Mouse (Mus musculus): ENCODE results near the gene Gcn1l1. TPM values are rescaled to one million over a fixed set of nuclear protein-coding genes. Genes with fewer than 3 reads are reported as not detected.

Gene Gcn1l1
- total and polyA plus RNA-seq, 3 experiments = 18.2 to 81.9 (median 62.9) TPM

DNA sequence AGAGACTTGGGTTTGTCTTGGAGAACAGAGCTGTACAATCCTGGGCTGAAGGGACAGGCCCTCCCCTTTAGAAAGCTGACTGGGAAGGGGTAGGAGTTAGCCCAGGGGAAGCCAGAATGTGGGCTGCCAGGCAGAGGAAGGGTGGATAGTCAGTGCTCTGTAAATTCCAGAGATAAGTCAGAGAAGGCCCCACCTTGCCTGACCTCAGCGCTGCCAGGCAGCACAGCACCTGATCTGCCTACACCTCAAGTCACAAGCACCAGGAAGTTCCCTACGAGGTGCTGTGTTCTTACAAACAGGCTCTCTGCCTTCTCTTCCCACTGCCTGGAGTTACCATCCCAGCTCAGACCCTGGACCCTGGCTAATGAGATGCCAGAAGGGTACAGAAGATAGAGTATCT is 105.4 kb downstream of the Gcn1l1 start:
- in situ Hi-C loops (cut with MboI; ENCODE audit: low pct_ligation_motif_present, low pct_unique_long_range_greater_than_20kb, low sequenced_read_pairs) = no loop called here
- Histone ChIP-seq H3K79me2 (replicated peaks; ENCODE audit: control insufficient read depth, extremely low read depth, insufficient read depth, poor library complexity, severe bottlenecking) (no peaks in the 10 kb centered on the region), H3K27ac (ENCODE audit: insufficient read depth, low read depth) (no peak overlapping the region), H3K4me3 (replicated peaks in 1 of 3; ENCODE audit: low read depth in 2 of 3, low read length in 2 of 3, poor library complexity in 1 of 3) (no peak overlapping the region), H3K36me3 (replicated peaks in 1 of 2; ENCODE audit: control insufficient read depth in 1 of 2, insufficient read depth in 1 of 2, low read length in 1 of 2) (no peaks in the 10 kb centered on the region), H3K4me2 (ENCODE audit: insufficient read depth, low read depth, poor library complexity, severe bottlenecking) (no peak overlapping the region), H3K4me1 (ENCODE audit: control insufficient read depth in 1 of 2, insufficient read depth in 2 of 2) (no peaks in the 10 kb centered on the region), H3K27me3 (replicated peaks) (peaks cover 6% of the 10 kb centered on the region), H3K9me3 (replicated peaks; ENCODE audit: low read length) (peaks cover 2% of the 10 kb centered on the region), H3K9ac (ENCODE audit: insufficient read depth, low read depth) (no peak overlapping the region)
- TF ChIP-seq RCOR1 (conservative IDR thresholded peaks at IDR 0.05; ENCODE audit: low read depth, low read length) = no peak
- no peak for TF ChIP-seq PAX5 (IDR thresholded peaks at IDR 0.05; ENCODE audit: low read length)
- TF ChIP-seq BHLHE40 (IDR thresholded peaks at IDR 0.05; ENCODE audit: low read depth, low read length) = no peak
- no peak for TF ChIP-seq ZNF384 (IDR thresholded peaks at IDR 0.05; ENCODE audit: low read depth, low read length)
- TF ChIP-seq JUN (IDR thresholded peaks at IDR 0.05; ENCODE audit: insufficient read depth, low read depth, low read length) = no peak
- TF ChIP-seq KAT2A (IDR thresholded peaks at IDR 0.05; ENCODE audit: insufficient replicate concordance, low read length) = no peak
- TF ChIP-seq HCFC1 (IDR thresholded peaks at IDR 0.05; ENCODE audit: low read depth, low read length) = no peak
- TF ChIP-seq TBP (conservative IDR thresholded peaks at IDR 0.05; ENCODE audit: low read depth, low read length) = no peak
- no peak for TF ChIP-seq UBTF (IDR thresholded peaks at IDR 0.05; ENCODE audit: low read depth, low read length)
- TF ChIP-seq TCF12 (IDR thresholded peaks at IDR 0.05; ENCODE audit: low read depth, low read length) = no peak
- no peak for TF ChIP-seq MAZ (IDR thresholded peaks at IDR 0.05; ENCODE audit: low read depth, low read length)
- TF ChIP-seq E2F4 (IDR thresholded peaks at IDR 0.05; ENCODE audit: insufficient replicate concordance, low read depth, low read length) = no peak
- TF ChIP-seq ETS1 (conservative IDR thresholded peaks at IDR 0.05; ENCODE audit: low read depth, low read length) = no peak
- no peak for DNase-seq (ENCODE audit: extremely low read depth)
- dilution Hi-C loops (cut with MboI; ENCODE audit: extremely low pct_ligation_motif_present, extremely low pct_unique_long_range_greater_than_20kb, low sequenced_read_pairs) = no loop called here

DNA sequence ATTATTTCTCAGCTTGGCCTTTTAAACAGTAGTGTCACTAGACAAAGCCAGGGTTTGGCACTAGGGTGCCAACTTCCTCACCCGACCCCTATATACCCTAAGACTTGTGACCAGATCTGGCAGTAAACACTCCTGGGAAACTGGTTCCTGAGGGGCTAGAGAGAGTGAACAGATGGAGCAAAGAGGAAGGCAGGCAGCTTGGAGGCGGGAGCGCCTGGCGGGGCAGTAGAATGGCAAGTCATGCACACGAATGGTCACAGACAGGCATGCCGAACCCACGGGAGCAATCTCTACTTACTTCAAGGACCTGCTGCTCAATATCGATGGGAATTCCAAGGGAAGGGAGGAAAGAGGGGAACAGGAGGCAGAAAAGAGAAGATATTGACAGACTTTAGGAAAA is 106.8 kb downstream of the Gcn1l1 start:
- H3K9ac ChIP-seq (ENCODE audit: insufficient read depth, low read depth) = no peak overlapping the region
- no peaks in the 10 kb centered on the region for H3K9me3 ChIP-seq (replicated peaks; ENCODE audit: low read length)
- no peak for DNase-seq (ENCODE audit: extremely low read depth)
- TF ChIP-seq EP300 (IDR thresholded peaks at IDR 0.05; ENCODE audit: low read length) (no peak), IRF4 (IDR thresholded peaks at IDR 0.05; ENCODE audit: low read depth, low read length) (no peak), TBP (conservative IDR thresholded peaks at IDR 0.05; ENCODE audit: low read depth, low read length) (no peak), POLR2A (IDR thresholded peaks at IDR 0.05; ENCODE audit: low read depth, low read length) (no peak), CHD1 (IDR thresholded peaks at IDR 0.05; ENCODE audit: low read depth, low read length) (no peak), MEF2A (IDR thresholded peaks at IDR 0.05; ENCODE audit: borderline replicate concordance, low read depth, low read length) (no peak), E2F4 (IDR thresholded peaks at IDR 0.05; ENCODE audit: insufficient replicate concordance, low read depth, low read length) (no peak), SMC3 (IDR thresholded peaks at IDR 0.05; ENCODE audit: low read depth, low read length) (no peak), NELFE (IDR thresholded peaks at IDR 0.05; ENCODE audit: low read depth, low read length) (no peak), POLR2AphosphoS2 (IDR thresholded peaks at IDR 0.05; ENCODE audit: low read depth, low read length) (no peak), MAFK (IDR thresholded peaks at IDR 0.05; ENCODE audit: insufficient replicate concordance, low read length) (no peak), ZKSCAN1 (IDR thresholded peaks at IDR 0.05; ENCODE audit: borderline replicate concordance, low read depth, low read length) (no peak), USF1 (IDR thresholded peaks at IDR 0.05; ENCODE audit: low read depth, low read length) (no peak)
- in situ Hi-C loops (cut with MboI; ENCODE audit: low pct_ligation_motif_present, low pct_unique_long_range_greater_than_20kb, low sequenced_read_pairs) (no loop called here), dilution Hi-C loops (cut with MboI; ENCODE audit: extremely low pct_ligation_motif_present, extremely low pct_unique_long_range_greater_than_20kb, low sequenced_read_pairs) (no loop called here)
- no peaks in the 10 kb centered on the region for H3K79me2 ChIP-seq (replicated peaks; ENCODE audit: control insufficient read depth, extremely low read depth, insufficient read depth, poor library complexity, severe bottlenecking)
- no peak overlapping the region for H3K4me3 ChIP-seq (replicated peaks in 1 of 3; ENCODE audit: low read depth in 2 of 3, low read length in 2 of 3, poor library complexity in 1 of 3)
- H3K4me1 ChIP-seq (ENCODE audit: control insufficient read depth in 1 of 2, insufficient read depth in 2 of 2) = no peaks in the 10 kb centered on the region
- no peak overlapping the region for H3K4me2 ChIP-seq (ENCODE audit: insufficient read depth, low read depth, poor library complexity, severe bottlenecking)
- peaks cover 4% of the 10 kb centered on the region for H3K27me3 ChIP-seq (replicated peaks)
- no peak overlapping the region for H3K27ac ChIP-seq (ENCODE audit: insufficient read depth, low read depth)
- no peaks in the 10 kb centered on the region for H3K36me3 ChIP-seq (replicated peaks in 1 of 2; ENCODE audit: control insufficient read depth in 1 of 2, insufficient read depth in 1 of 2, low read length in 1 of 2)
